ENCODE assay signal across 16 mouse cellular contexts in genomic region chr3:152530344-152530743, GRCm38 (mm10).
"Had no signal": no experiment of that assay in that cellular context is flagged by ENCODE, and none has a peak within 500 bp of the region (broad histone marks: within the 10 kb centered on the region; RNA-seq: fewer than 3 reads in every experiment).

No protein-coding gene starts in this region.

- H3K27ac ChIP-seq: neural tube, embryonic 13.5 days; neural tube, embryonic 15.5 days; stomach, embryonic 15.5 days; stomach, postnatal 0 days had no signal

- H3K4me3 ChIP-seq: neural tube, embryonic 13.5 days; neural tube, embryonic 15.5 days; stomach, embryonic 15.5 days had no signal

- DNase-seq: retina, postnatal 1 day; right cerebral cortex, adult 18-20 months; right cerebral cortex, postnatal 14 days; right cerebral cortex, postnatal 25 days; right cerebral cortex, postnatal 4 days; spleen, adult 18-20 months; thymus, adult 18-20 months; thymus, adult 2 months; thymus, postnatal 14 days; thymus, postnatal 25 days; thymus, postnatal 36 days; thymus, postnatal 4 days had no signal

- H3K9ac ChIP-seq: neural tube, embryonic 13.5 days; neural tube, embryonic 15.5 days; stomach, embryonic 15.5 days had no signal

- H3K27me3 ChIP-seq: neural tube, embryonic 13.5 days; neural tube, embryonic 15.5 days; stomach, embryonic 15.5 days had no signal

- H3K36me3 ChIP-seq: neural tube, embryonic 13.5 days; neural tube, embryonic 15.5 days; stomach, embryonic 15.5 days had no signal

- H3K9me3 ChIP-seq: neural tube, embryonic 13.5 days; neural tube, embryonic 15.5 days; stomach, embryonic 15.5 days had no signal

- H3K4me1 ChIP-seq: neural tube, embryonic 13.5 days; neural tube, embryonic 15.5 days; stomach, embryonic 15.5 days had no signal
